Mouse (Mus musculus) c-Kit-positive CD71-positive TER-119-positive erythroid progenitor cells, embryonic 14.5 days (primary cell): ENCODE data around the gene Olfr455.

Experiments
- DNase-seq: peaks from one replicate; pipeline ENCODE4 v3.0.0-alpha.2; 2013; ENCODE audit warnings: low spot score

The Olfr455 gene

GRCm38 (mm10) chr6:42487114-42487513, 60.3 kb downstream of the Olfr455 start, which contains the start of gene Olfr456:
Olfr456 (minus strand) TSS chr6:42487214.
- DNase-seq, result no peak
